Mouse (Mus musculus): ENCODE data around the gene Zfp109. TPM values are rescaled to one million over a fixed set of nuclear protein-coding genes. Genes with fewer than 3 reads are reported as not detected.
A peak's percentile ranks its signal among the peaks of the same experiment; 100 is the strongest.

Gene Zfp109
- total RNA-seq, 2 experiments from 2014 or later: 4.8 to 5.3 TPM

DNA sequence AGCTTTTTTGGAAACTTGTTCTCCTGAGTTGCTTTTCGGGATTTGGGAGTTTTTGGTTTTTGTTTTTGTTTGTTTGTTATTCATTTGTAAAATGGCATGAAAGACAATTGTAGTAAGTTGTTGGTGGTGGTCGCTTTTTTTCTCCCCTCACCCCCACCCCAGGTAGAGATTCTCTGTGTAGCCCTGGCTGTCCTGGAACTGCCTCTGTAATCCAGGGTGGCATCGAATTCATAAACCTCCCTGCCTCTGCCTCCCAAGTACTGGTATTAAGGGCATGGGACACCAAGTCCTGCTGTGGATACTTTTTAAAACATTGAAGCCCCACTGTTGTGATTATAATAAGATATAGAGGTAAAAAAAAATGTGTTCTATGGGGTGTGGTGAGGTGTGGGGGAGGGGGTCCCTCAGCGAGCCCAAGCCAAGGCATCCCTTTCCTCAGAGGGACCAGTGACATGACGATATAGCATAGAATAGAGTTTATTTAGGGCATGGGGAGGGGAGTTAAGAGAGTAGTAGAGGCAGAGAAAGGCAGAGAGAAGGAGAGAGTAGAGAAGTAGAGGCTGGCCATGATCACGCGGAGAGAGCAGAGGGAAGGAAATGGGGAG is 29.0 kb downstream of the Zfp109 start:
- no peak for DNase-seq (ENCODE audit: low spot score in 2 of 2)

DNA sequence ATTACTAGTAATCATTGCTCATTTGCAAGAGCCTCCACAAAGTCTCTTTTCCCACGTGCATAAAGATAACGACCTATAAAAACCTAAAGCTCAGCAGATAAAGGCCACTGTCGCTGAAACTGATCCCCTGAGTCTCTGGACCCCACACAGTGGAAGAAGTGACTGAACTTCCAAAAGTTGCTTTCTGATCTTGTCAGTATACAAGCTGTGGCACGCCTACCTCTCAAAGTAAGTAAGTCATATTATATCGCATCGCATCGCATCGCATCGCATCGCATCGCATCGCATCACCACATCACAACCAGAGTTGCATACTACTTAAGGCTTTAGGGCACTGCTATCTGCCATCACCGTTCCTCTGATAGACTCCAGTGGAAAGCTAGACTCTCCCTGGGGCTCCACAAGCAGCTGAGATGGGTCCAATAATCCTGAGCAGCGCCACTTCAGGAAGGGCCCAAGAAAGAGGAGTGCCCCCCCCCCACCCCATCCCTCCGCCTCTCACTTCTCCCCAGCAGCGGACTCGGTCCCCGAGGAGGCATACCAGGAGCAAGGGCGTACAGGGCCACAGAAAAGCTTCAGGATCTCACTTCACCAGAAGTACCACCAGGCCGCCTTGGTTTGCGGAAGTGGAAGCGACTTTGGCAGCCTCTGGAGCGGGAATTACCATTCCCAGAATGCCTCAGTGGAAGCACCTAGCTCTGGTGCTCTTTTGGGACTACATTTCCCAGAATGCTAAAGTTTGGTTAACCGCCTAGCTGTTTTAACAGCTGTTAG is 29.7 kb downstream of the Zfp109 start:
- peak; percentile 64 to 71 for DNase-seq (ENCODE audit: low spot score in 2 of 2)

DNA sequence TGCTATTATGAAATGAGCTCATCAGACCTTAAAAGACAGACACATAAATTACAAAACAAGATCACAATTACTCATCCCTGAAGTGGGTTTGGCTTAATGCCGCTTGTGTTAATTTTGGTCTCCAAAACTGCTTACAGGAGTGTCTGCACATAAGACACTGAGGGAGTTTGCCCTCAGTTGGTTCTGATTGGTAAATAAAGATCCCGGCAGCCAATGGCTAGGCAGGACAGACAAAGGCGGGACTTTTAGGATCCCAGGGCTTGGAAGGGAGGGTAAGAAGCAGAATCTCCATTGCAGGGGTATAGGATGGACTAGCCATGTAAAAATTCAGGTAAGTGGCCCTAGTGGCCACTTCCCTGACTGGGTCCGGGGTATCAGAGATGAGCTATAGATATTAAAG is 40.4 kb downstream of the Zfp109 start:
- no peak for DNase-seq (ENCODE audit: low spot score in 2 of 2)

DNA sequence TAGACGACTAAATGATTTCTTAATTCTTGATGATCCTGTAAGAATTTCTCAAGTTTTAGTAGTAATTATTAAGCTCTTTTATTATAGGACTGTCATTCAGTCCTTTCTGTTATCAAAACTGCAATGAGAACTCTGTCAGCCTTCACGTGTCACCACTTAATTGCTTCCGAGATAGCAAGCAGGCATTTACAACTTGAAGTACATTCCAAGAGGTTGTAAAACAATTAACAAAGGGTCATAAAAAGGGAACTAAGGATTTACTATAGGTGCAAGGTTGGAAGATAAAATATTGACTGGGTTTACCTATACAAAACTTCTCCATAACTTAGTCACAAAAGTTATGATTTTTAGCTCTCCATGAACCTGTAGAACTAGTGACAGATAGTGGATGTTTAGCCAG is 44.2 kb downstream of the Zfp109 start:
- DNase-seq (ENCODE audit: low spot score in 2 of 2): no peak

DNA sequence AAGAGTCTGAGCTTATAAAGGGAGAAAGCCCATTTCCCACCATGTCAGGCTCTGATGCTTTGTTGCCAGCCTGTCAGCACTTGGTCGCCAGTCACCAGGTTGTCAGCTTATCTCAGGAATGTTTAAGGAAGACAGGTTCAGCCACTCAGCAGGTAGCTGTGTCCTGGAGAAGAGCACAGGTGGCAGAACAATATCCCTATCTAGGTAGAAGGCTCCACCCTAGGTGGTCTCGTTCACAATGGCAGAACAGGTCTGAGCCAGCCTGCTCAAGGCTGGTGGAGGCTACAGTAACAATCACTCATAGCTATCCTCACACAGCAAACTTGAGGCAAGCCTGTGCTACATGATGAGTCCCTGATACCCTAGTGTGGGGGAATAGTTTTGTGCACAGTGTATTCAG is 46.0 kb downstream of the Zfp109 start:
- no peak for DNase-seq (ENCODE audit: low spot score in 2 of 2)

DNA sequence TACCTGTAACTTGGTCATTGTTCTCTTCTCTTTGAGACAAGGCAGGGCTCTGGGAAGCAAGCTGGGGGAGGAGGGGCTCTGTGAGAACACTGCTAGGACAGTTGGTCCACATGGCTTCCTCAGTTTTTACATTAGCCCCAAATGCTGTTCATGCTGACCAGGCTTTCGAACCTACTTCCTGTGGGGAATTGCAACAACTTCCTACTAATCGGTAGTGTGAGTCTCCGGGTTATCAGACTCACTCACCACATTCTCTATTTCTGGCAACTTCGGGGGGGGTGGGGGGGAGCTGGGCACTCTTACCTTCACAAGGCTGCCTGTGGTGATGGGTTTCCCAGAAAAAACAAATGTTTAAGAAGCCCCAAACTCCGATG is 47.8 kb downstream of the Zfp109 start:
- DNase-seq (ENCODE audit: low spot score in 2 of 2): no peak

DNA sequence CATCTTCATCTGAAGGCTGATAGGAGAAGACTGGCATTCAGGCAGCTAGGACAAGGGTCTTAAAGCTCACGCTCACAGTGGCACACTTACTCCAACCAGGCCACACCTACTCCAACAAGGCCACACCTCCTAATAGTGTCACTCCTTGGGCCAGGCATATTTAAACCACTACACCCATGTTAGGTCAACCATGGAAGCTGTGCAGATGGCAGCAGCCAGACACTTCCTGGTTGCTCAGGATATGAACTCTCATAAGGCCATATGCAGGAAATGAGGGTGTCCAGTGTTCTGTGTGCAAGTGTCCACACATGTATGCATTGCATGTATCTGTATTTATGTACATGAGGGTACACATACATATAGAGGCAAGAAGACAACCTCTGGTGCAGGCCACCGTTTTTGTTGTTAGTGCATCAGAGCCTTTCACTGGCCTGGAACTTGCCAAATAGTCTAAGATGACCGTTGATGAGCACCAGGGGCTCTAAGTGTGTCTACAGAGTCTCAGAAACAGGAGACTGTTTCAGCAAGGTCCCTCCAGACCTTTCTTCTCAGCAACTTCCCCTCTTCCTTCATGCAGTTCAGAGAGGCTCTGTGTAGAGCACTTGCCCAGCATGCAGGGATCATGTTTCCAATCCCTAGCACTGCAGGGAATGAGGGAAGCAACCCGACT is 48.3 kb downstream of the Zfp109 start:
- DNase-seq (ENCODE audit: low spot score in 2 of 2): no peak

DNA sequence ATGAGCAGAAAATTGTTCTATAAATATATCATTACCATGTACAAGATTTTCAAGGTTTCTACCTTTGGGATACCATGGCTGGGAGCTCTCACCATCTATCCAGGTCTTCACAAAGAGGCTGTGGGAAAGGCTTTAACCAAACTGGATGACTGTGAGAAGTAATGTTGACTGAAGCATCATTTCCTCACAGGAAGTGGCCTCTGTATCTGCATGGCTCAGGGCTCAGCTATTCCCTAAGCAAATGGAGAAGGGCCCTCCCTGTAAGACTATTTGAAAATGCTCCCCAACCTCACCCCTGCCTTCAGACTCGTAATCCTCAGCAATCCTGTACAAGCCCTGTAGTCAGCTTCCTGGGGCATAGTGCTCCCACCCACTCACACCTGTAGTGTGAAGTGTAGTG is 49.7 kb downstream of the Zfp109 start:
- no peak for DNase-seq (ENCODE audit: low spot score in 2 of 2)

Other genes with a start within 250 kb of the Zfp109 start
- gene V1rd19, start 235.9 kb downstream of the Zfp109 start, total RNA-seq (2021): not detected
- gene Vmn1r183, start 184.3 kb downstream of the Zfp109 start, total RNA-seq (2021): not detected
- 10 to 100 TPM; 31.3 to 31.4 TPM for gene Zfp180, start 155.6 kb downstream of the Zfp109 start, total RNA-seq (2021)
- 1 to 10 TPM; 7.2 to 7.7 TPM for gene Zfp112, start 125.2 kb downstream of the Zfp109 start, total RNA-seq (2021)
- 10 to 100 TPM; 18.5 to 20.5 TPM for gene Zfp235, start 103.4 kb downstream of the Zfp109 start, total RNA-seq (2021)
- gene Zfp114, start 62.5 kb downstream of the Zfp109 start, total RNA-seq (2021): 1 to 10 TPM; 4.4 to 4.6 TPM
- gene Zfp111, start 26.1 kb downstream of the Zfp109 start, total RNA-seq (2021): 10 to 100 TPM; 11.8 to 12.1 TPM
- 1 to 10 TPM; 5.0 to 6.3 TPM for gene Zfp108, start 17.2 kb upstream of the Zfp109 start, total RNA-seq (2021)
- gene Zfp93, start 32.9 kb upstream of the Zfp109 start, total RNA-seq (2021): 10 to 100 TPM; 11.0 to 13.1 TPM
- 10 to 100 TPM; 25.1 to 26.7 TPM for gene Zfp61, start 63.7 kb upstream of the Zfp109 start, total RNA-seq (2021)
- gene Zfp94, start 79.1 kb upstream of the Zfp109 start, total RNA-seq (2021): 10 to 100 TPM; 13.0 to 15.1 TPM
- not detected for gene Tescl, start 96.4 kb upstream of the Zfp109 start, total RNA-seq (2021)
- not detected for gene Lypd5, start 111.6 kb upstream of the Zfp109 start, total RNA-seq (2021)
- gene Kcnn4, start 132.7 kb upstream of the Zfp109 start, total RNA-seq (2021): under 1 TPM; 0.33 to 0.46 TPM
- 10 to 100 TPM; 33.5 to 34.3 TPM for gene Smg9, start 162.1 kb upstream of the Zfp109 start, total RNA-seq (2021)
- gene Irgc1, start 214.7 kb upstream of the Zfp109 start, total RNA-seq (2021): not detected
- gene Plaur, start 224.9 kb upstream of the Zfp109 start, total RNA-seq (2021): 1 to 10 TPM; 1.3 to 2.3 TPM
- 100 to 1,000 TPM; 269 to 279 TPM for gene Cadm4, start 244.5 kb upstream of the Zfp109 start, total RNA-seq (2021)